Mouse (Mus musculus) cortical plate, adult 2 months (tissue): Measurements from ENCODE around the gene Nutf2.

ENCODE experiments used
- CTCF ChIP-seq: fragments of 200-500 bp; IDR thresholded peaks from 2 replicates; pipeline ENCODE4 v1.5.1; 2011; ENCODE audit warnings: mild to moderate bottlenecking, control low read depth, low read length; ENCODE audit not compliant: insufficient read depth; ENCODE audit errors: extremely low read depth
- POLR2A ChIP-seq: fragments of 200-500 bp; IDR thresholded peaks from 2 replicates; pipeline ENCODE4 v1.6.1; 2011; ENCODE audit warnings: mild to moderate bottlenecking, low read length, control low read depth; ENCODE audit not compliant: insufficient read depth; ENCODE audit errors: extremely low read depth

GRCm38 (mm10) chr8:105820925-105821324 is 39.5 kb upstream of the Nutf2 start:
- TF ChIP-seq POLR2A (no peak), CTCF (no peak)
